Mouse (Mus musculus) bone marrow macrophage, adult 2 months (primary cell): ENCODE data around the gene Ccnl2.

Source experiments
- CTCF ChIP-seq: IDR thresholded peaks from 2 replicates; pipeline ENCODE4 v1.5.1; 2012; ENCODE audit warnings: low read depth, mild to moderate bottlenecking, low read length, moderate library complexity
- POLR2A ChIP-seq: IDR thresholded peaks from 2 replicates; pipeline ENCODE4 v1.6.1; 2012; ENCODE audit warnings: mild to moderate bottlenecking, low read depth, low read length, borderline replicate concordance

- TF ChIP-seq CTCF (no peak), POLR2A (no peak)
Observed at GRCm38 (mm10) chr4:155807841-155808240, 4.4 kb upstream of the Ccnl2 start.
